Mouse (Mus musculus): Measurements from ENCODE around the gene Rab8a.

- TF ChIP-seq EP300 (optimal IDR thresholded peaks at IDR 0.05) (no peak), CTCF (IDR thresholded peaks at IDR 0.05; ENCODE audit: low read depth) (no peak)
These were observed at the start of gene Rab8a for GRCm38 (mm10) chr8:72160707-72161697.
